Mouse (Mus musculus): Measurements from ENCODE around the gene Syt9.

- TF ChIP-seq POLR2A (IDR thresholded peaks at IDR 0.05; ENCODE audit: low read depth, low read length) (no peak), CTCF (IDR thresholded peaks at IDR 0.05; ENCODE audit: extremely low read depth, insufficient read depth, insufficient read length, insufficient replicate concordance) (no peak)
Measured at GRCm38 (mm10) chr7:107362634-107363033, 7.9 kb upstream of the Syt9 start.

All from spleen, adult 2 months (tissue).